Mouse (Mus musculus): ENCODE measurements at regions not wholly inside any gene's neighbourhood (a gene's known extent, or its start where the extent isn't known, plus 50 kb on each side); places are given as distances from the start of the nearest gene placed in this dataset.
A peak's percentile ranks its signal among the peaks of the same experiment; 100 is the strongest.

DNA sequence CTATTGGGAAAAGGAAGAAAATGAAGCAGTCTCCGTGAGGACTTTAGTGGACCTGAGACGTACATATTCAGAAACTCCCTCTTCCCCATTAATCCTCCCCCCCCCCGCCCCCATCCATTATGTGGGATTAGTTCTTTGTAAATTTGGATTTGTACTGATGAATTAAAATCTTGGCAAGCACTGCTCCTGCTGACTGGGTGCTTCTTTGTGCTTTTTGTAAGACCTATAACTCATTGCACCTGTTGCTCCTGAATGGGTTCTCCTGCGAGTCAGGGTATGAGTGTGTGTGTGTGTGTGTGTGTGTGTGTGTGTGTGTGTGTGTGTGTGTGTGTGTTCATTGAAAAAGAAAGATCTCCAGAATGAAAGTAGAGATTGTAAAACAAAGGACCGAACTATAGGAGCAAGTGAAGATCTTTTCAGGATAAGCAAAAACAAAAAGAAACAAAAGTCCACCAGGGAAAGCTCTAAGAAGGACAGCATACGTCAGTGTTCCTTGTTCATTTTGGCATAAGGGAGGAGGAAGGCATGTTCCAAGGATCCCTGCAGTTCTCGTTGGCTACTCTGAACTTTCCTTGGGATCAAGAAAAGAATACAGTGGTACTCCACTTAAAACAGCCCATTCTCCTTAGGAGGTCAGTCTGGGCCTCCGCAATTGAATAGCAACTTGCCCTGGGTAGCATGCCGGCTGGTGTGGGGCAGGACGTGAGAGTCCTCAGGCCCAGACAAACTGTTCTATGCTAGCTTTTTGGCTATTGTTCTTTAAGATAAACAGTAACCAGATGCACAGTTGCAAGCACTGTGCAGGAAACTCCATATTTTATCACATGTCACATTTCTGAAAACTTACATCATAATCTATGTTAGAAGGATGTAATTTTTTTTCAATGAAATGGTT lies 131.9 kb upstream of the Zfp462 start:
- DNase-seq (ENCODE audit: low spot score), result no peak

DNA sequence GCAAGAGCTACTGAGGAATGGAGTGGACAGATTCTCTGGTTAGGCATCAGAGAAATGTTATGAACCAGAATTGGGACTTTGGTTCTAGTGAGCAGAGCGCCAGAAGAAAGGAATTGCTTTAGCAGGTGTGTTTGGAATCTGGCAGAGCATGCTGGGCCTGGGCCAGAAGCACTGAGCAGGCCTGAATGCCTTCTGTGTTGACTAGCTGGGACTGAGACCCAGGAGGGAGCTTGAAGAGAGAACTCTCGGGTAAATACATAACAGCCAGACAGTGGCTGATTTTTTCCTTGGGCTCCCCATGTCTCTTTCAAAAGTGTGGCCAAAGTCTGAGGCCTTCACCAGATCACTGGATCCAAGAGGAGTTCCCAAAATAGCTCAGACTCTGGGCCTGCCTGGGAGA lies 107.5 kb upstream of the Zfp462 start:
- DNase-seq (ENCODE audit: low spot score), result peak; percentile 2

DNA sequence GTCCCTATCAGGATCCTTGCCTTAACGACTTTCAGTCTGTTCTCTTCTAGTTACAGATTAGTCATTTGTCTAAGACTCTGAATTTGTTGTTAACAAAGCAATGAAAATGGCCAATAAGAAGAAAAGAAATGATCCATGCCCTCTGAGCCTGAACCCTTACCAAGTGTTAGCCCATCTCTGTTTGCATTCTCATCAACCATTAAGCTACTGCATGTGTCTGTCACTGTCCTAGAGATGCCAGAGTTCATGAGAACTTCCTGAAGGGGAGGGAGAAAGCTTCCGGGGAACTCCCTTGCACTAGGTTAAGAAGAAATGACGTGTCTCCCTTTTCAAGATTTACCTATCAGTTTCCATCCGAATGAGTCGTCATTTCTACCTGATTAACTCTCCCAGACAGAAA lies 106.7 kb upstream of the Zfp462 start:
- DNase-seq (ENCODE audit: low spot score), result no peak

GRCm38 (mm10) chr4:54838794-54839193 lies 106.1 kb upstream of the Zfp462 start:
- no peak for DNase-seq (ENCODE audit: low spot score)

GRCm38 (mm10) chr4:54852991-54853925 lies 91.6 kb upstream of the Zfp462 start:
- no peak for DNase-seq (ENCODE audit: low spot score)

GRCm38 (mm10) chr4:54858604-54859003 lies 86.2 kb upstream of the Zfp462 start:
- DNase-seq (ENCODE audit: low spot score), result no peak

- DNase-seq (ENCODE audit: low spot score), result no peak
These were observed 78.8 kb upstream of the Zfp462 start for GRCm38 (mm10) chr4:54866062-54866461.

DNA sequence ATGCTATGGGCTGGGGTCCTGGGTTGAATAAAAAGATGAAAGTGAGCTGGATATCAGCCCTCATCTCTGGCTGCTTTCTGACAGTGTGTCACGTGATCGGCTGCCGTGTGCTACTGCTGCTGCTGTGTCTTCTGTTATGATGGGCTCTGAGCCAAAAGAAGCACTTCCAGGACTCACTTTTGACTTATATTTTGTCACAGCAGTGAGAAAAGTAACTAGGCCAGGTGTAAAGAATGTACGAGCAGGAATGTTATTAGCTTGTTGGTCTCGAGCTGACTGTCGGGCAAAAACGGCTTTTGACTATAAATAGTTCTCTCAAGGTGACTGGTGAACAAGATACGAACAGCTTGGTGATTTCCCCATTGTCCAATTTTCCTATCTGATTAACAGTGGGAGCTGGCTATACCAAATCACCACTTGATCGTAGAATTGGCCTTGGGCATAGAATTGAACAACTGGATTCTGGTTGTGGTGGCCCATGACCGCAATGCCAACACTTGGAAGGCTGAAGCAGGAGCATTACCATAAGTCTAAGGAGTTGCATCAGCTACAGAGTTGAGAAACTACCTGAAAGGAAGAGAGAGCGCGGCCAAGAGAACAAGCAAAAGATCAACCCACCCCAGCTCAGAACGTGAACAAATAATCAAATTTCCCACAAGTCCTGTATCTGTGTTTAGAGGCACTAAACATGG lies 70.6 kb upstream of the Zfp462 start:
- no peak for DNase-seq (ENCODE audit: low spot score)

- no peak for DNase-seq (ENCODE audit: low spot score)
These were observed 69.3 kb upstream of the Zfp462 start for GRCm38 (mm10) chr4:54875506-54875905.

- no peak for DNase-seq (ENCODE audit: low spot score)
These were observed 67.5 kb upstream of the Zfp462 start for GRCm38 (mm10) chr4:54877361-54877760.

- no peak for DNase-seq (ENCODE audit: low spot score)
These were observed 66.3 kb upstream of the Zfp462 start for GRCm38 (mm10) chr4:54878531-54878930.

GRCm38 (mm10) chr4:54893288-54893687 lies 51.6 kb upstream of the Zfp462 start:
- no peak for DNase-seq (ENCODE audit: low spot score)
